Mouse (Mus musculus) megakaryocyte, embryonic 14.5 days (primary cell): ENCODE measurements around the gene Ldlrad3.

Source experiments
- FLI1 ChIP-seq: IDR thresholded peaks from 2 replicates; pipeline ENCODE4 v1.6.1; 2012; ENCODE audit warnings: low read length, inconsistent platforms, mixed read lengths
- GATA1 ChIP-seq: IDR thresholded peaks from 3 replicates; pipeline ENCODE4 v1.6.1; 2012; ENCODE audit warnings: mixed read lengths, low read length, inconsistent platforms, borderline replicate concordance

DNA sequence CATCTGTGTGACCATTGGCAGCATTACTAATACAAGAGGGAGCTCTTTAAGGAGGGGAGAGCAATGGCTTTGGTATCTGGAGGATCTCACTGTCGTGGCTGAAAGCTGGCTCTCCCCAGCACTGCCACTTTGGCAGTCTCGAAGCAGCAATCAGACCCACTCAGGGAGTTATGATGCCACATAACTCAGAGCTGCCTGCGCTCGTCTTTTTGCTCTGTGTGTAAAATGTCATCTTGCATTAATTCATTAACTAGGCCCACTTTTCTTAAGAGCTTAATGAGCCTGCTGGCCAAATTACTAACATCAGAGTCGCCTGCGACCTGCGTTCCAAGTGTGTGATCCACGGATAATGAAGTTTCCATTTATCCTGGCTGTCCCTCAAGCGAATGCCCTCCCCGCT is 230.1 kb downstream of the Ldlrad3 start:
- TF ChIP-seq GATA1 (no peak), FLI1 (no peak)
